Mouse (Mus musculus) testis, adult 2 months (tissue): ENCODE measurements around the gene Synj2.

ENCODE experiments used
- CTCF ChIP-seq: fragments of 200-500 bp; IDR thresholded peaks from 2 replicates; pipeline ENCODE4 v1.5.1; 2012; ENCODE audit warnings: low read depth, mild to moderate bottlenecking, inconsistent platforms, low read length, moderate library complexity; ENCODE audit not compliant: control insufficient read depth, insufficient read depth, insufficient replicate concordance
- POLR2A ChIP-seq: fragments of 200-500 bp; IDR thresholded peaks from 2 replicates; pipeline ENCODE4 v1.6.1; 2012; ENCODE audit warnings: low read depth, mild to moderate bottlenecking, inconsistent platforms, low read length, moderate library complexity; ENCODE audit not compliant: control insufficient read depth

GRCm38 (mm10) chr17:6036872-6037271 lies 95.8 kb downstream of the Synj2 start:
- no peak for TF ChIP-seq CTCF
- no peak for TF ChIP-seq POLR2A
